Mouse (Mus musculus): Measurements from ENCODE around the gene Ryr2.

DNA sequence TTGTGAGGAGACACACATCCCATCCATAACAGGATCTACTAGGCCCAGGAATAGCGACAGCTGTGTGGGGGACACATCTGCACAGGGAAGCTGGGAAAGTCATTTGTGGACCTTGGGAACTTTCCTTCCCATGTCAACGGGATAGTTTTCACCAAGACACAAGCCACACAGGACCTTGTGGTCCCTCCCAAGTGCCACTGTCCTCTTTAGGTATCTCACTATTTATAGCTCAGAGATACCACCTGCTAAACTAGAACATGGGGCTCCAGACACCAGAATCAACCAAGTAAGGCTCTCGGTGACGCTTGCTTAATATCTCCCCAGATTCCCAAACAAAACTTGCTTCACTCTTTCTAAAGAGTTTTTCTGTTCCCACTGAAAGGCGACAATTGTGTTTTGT lies 73.5 kb downstream of the Ryr2 start:
- TF ChIP-seq POLR2A (IDR thresholded peaks at IDR 0.05; ENCODE audit: extremely low read depth, insufficient read depth, low read length) (no peak), CTCF (IDR thresholded peaks at IDR 0.05; ENCODE audit: extremely low read depth, insufficient read depth, low read length) (no peak)
